Mouse (Mus musculus) liver, postnatal 0 days (tissue): ENCODE data around the gene Nalcn. TPM values are rescaled to one million over a fixed set of nuclear protein-coding genes. Genes with fewer than 3 reads are reported as not detected.
A peak's percentile ranks its signal among the peaks of the same experiment; 100 is the strongest.

Experiments
- ATAC-seq: fragments of 200-750 bp; cut with Nextera tagmentation; 2 replicates; pipeline ENCODE4 v1.8.0; 2017; ENCODE audit warnings: mild to moderate bottlenecking, moderate library complexity
- DNase-seq: peaks from one replicate; pipeline ENCODE4 v3.0.0-alpha.2; 2016
- H3K27ac ChIP-seq: fragments of 300-500 bp; sonication (generic); 2 replicates; pipeline ENCODE4 v1.5.1; 2014; ENCODE audit warnings: antibody characterized with exemption, moderate library complexity, mild to moderate bottlenecking, low read depth
- H3K27me3 ChIP-seq: fragments of 300-500 bp; sonication (generic); 2 replicates; pipeline ENCODE4 v1.6.1; 2014; ENCODE audit warnings: low read length, control low read depth, mixed read lengths; ENCODE audit not compliant: insufficient read depth
- H3K36me3 ChIP-seq: fragments of 300-500 bp; sonication (generic); replicated peaks from 2 replicates; pipeline ENCODE4 v1.6.1; 2014; ENCODE audit warnings: mild to moderate bottlenecking, control low read depth, low read length, moderate library complexity, mixed read lengths; ENCODE audit not compliant: insufficient read depth
- H3K4me1 ChIP-seq: fragments of 300-500 bp; sonication (generic); 2 replicates; pipeline ENCODE4 v1.6.1; 2014; ENCODE audit warnings: antibody characterized with exemption, mild to moderate bottlenecking, control low read depth; ENCODE audit not compliant: insufficient read depth
- H3K4me2 ChIP-seq: fragments of 300-500 bp; sonication (generic); 2 replicates; pipeline ENCODE4 v1.6.1; 2014; ENCODE audit warnings: low read depth, mild to moderate bottlenecking, low read length, moderate library complexity, mixed read lengths
- H3K4me3 ChIP-seq: fragments of 300-500 bp; sonication (generic); 2 replicates; pipeline ENCODE4 v1.5.1; 2014; ENCODE audit warnings: low read depth, low read length
- H3K9ac ChIP-seq: fragments of 300-500 bp; sonication (generic); replicated peaks from 2 replicates; pipeline ENCODE4 v1.6.1; 2014; ENCODE audit warnings: mild to moderate bottlenecking, moderate library complexity
- H3K9me3 ChIP-seq: fragments of 300-500 bp; sonication (generic); 2 replicates; pipeline ENCODE4 v1.6.1; 2016; ENCODE audit warnings: mild to moderate bottlenecking, control low read depth, low read length, mixed read lengths
- CTCF ChIP-seq: sonication (generic); IDR thresholded peaks from 2 replicates; pipeline ENCODE4 v1.5.1; 2016; ENCODE audit warnings: antibody characterized with exemption, low read depth
- EP300 ChIP-seq: IDR thresholded peaks from 2 replicates; pipeline ENCODE4 v1.6.1; 2016; ENCODE audit warnings: antibody characterized with exemption, low read depth, mild to moderate bottlenecking
- WGBS: fragments of 180-500 bp; shearing (Covaris S2); extraction: QIAGEN DNeasy Blood & Tissue Kit; methylation state at CpG from one replicate; pipeline ENCODE4 v1.1.7; 2014; ENCODE audit not compliant: insufficient replicate concordance; 5-methylcytosine and 5-hydroxymethylcytosine counted together
- polyA plus RNA-seq: library from polyadenylated mRNA; unstranded; fragments of >200 nt; fragmentation: Nextera tagmentation; extraction: Ambion mirVana; gene quantifications from 2 replicates; pipeline ENCODE4 v1.2.1, GENCODE M21; 2015

Gene Nalcn
- polyA plus RNA-seq, 1 experiment from 2014 or later, result not detected

GRCm38 (mm10) chr14:123462026-123462425 is 164.9 kb downstream of the Nalcn start:
- H3K27me3 ChIP-seq, result no peaks in the 10 kb centered on the region
- H3K4me3 ChIP-seq, result no peak overlapping the region
- no peak overlapping the region for H3K9ac ChIP-seq
- H3K4me1 ChIP-seq, result no peaks in the 10 kb centered on the region
- ATAC-seq (no peak), DNase-seq (no peak)
- no peak for TF ChIP-seq CTCF
- TF ChIP-seq EP300, result no peak
- no peaks in the 10 kb centered on the region for H3K36me3 ChIP-seq
- no peaks in the 10 kb centered on the region for H3K9me3 ChIP-seq
- WGBS, result 53% methylated on average over 1 of the region's 1 CpGs
- no peak overlapping the region for H3K4me2 ChIP-seq
- no peak overlapping the region for H3K27ac ChIP-seq

DNA sequence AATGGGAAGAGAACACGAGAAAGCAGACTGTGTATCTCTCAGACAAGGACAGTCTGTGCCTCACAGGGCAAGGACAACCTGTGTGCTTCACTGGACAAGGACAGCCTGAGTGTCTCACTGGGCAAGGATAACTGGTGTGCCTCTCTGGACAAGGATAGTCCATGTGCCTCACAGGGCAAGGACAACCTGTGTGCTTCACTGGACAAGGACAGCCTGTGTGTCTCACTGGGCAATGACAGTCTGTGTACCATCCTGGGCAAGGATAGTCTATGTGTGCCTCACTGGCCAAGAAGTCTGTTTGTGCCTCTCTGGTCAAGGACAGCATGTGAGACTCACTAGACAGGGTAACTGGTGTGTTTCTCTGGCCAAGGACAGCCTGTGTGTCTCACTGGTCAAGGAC is 180.9 kb downstream of the Nalcn start:
- no peak overlapping the region for H3K27ac ChIP-seq
- no peak overlapping the region for H3K9ac ChIP-seq
- no peaks in the 10 kb centered on the region for H3K4me1 ChIP-seq
- H3K4me3 ChIP-seq, result no peak overlapping the region
- no peak for TF ChIP-seq EP300
- no peak for TF ChIP-seq CTCF
- ATAC-seq (no peak), DNase-seq (no peak)
- H3K27me3 ChIP-seq, result no peaks in the 10 kb centered on the region
- 62% methylated on average over 1 of the region's 1 CpGs for WGBS
- H3K9me3 ChIP-seq, result no peaks in the 10 kb centered on the region
- no peak overlapping the region for H3K4me2 ChIP-seq
- H3K36me3 ChIP-seq, result no peaks in the 10 kb centered on the region

DNA sequence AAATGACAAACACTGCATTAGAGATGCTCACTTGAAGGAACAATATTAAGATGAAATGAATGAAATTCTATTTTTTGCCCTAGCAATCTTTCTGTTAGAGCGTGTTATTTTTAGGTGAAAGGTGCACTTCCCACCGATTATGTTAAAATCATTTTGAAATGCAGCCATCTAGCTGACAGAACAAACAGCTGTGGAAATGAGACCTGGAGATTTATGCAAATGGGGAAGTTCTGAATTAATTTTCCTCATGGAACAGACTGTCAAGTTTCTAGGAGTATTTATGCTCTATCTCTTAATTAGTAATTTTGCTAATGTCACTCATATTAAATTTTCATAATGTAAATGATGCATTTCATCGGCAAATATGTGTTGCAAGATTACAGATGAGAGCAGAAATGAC is 191.4 kb downstream of the Nalcn start:
- Histone ChIP-seq H3K9ac (no peak overlapping the region), H3K27ac (no peak overlapping the region), H3K27me3 (no peaks in the 10 kb centered on the region), H3K4me3 (no peak overlapping the region), H3K4me1 (no peaks in the 10 kb centered on the region), H3K9me3 (no peaks in the 10 kb centered on the region), H3K36me3 (no peaks in the 10 kb centered on the region), H3K4me2 (no peak overlapping the region)
- WGBS, result 69% methylated on average over 3 of the region's 3 CpGs
- DNase-seq, result no peak
- ATAC-seq, result no peak
- no peak for TF ChIP-seq EP300
- TF ChIP-seq CTCF, result no peak

GRCm38 (mm10) chr14:123376167-123376855 is 250.6 kb downstream of the Nalcn start:
- WGBS, result 85% methylated on average over 7 of the region's 7 CpGs

GRCm38 (mm10) chr14:123371522-123371921 is 255.4 kb downstream of the Nalcn start:
- no peaks in the 10 kb centered on the region for H3K27me3 ChIP-seq
- no peak overlapping the region for H3K4me3 ChIP-seq
- 14% methylated on average over 9 of the region's 9 CpGs for WGBS
- TF ChIP-seq EP300 (no peak), CTCF (peak; percentile 63)
- no peaks in the 10 kb centered on the region for H3K9me3 ChIP-seq
- DNase-seq (no peak), ATAC-seq (no peak)
- H3K36me3 ChIP-seq, result no peaks in the 10 kb centered on the region
- no peak overlapping the region for H3K4me2 ChIP-seq
- no peaks in the 10 kb centered on the region for H3K4me1 ChIP-seq
- H3K27ac ChIP-seq, result no peak overlapping the region
- H3K9ac ChIP-seq, result no peak overlapping the region

More at GRCm38 (mm10) chr14:123376167-123376855, 250.6 kb downstream of the Nalcn start:
- no peak for TF ChIP-seq EP300
- no peak for TF ChIP-seq CTCF
- ATAC-seq, result no peak
- Histone ChIP-seq H3K9me3 (no peaks in the 10 kb centered on the region), H3K4me2 (no peak overlapping the region), H3K36me3 (no peaks in the 10 kb centered on the region), H3K4me3 (no peak overlapping the region), H3K27me3 (no peaks in the 10 kb centered on the region), H3K9ac (no peak overlapping the region), H3K27ac (no peak overlapping the region), H3K4me1 (no peaks in the 10 kb centered on the region)
- DNase-seq, result no peak

GRCm38 (mm10) chr14:123359691-123360090 is 267.3 kb downstream of the Nalcn start:
- no peak for TF ChIP-seq EP300
- no peak for TF ChIP-seq CTCF
- no peaks in the 10 kb centered on the region for H3K27me3 ChIP-seq
- no peaks in the 10 kb centered on the region for H3K9me3 ChIP-seq
- H3K4me1 ChIP-seq, result no peaks in the 10 kb centered on the region
- no peak overlapping the region for H3K4me2 ChIP-seq
- H3K27ac ChIP-seq, result no peak overlapping the region
- H3K4me3 ChIP-seq, result no peak overlapping the region
- ATAC-seq (no peak), DNase-seq (no peak)
- 72% methylated on average over 1 of the region's 1 CpGs for WGBS
- no peaks in the 10 kb centered on the region for H3K36me3 ChIP-seq
- H3K9ac ChIP-seq, result no peak overlapping the region

- H3K27me3 ChIP-seq, result no peaks in the 10 kb centered on the region
- no peaks in the 10 kb centered on the region for H3K36me3 ChIP-seq
- no peak overlapping the region for H3K9ac ChIP-seq
- H3K27ac ChIP-seq, result no peak overlapping the region
- H3K4me3 ChIP-seq, result no peak overlapping the region
- ATAC-seq (no peak), DNase-seq (no peak)
- no peaks in the 10 kb centered on the region for H3K4me1 ChIP-seq
- H3K9me3 ChIP-seq, result no peaks in the 10 kb centered on the region
- no peak overlapping the region for H3K4me2 ChIP-seq
- no peak for TF ChIP-seq EP300
- peak; percentile 48 for TF ChIP-seq CTCF
- WGBS, result 14% methylated on average over 6 of the region's 6 CpGs
Measured at GRCm38 (mm10) chr14:123352973-123353372, 274.0 kb downstream of the Nalcn start.
